Mouse (Mus musculus) adrenal gland, postnatal 25 days (tissue): ENCODE data around the gene Syce2. TPM values are rescaled to one million over a fixed set of nuclear protein-coding genes. Genes with fewer than 3 reads are reported as not detected.
"Not testable (repeated sequence)": the region's sequence is repeated elsewhere in the genome, so short reads cannot be mapped to it uniquely, and the experiment has no call there.

ENCODE experiments used
- DNase-seq: peaks from one replicate; pipeline ENCODE4 v3.0.0; 2021; ENCODE audit warnings: mixed read lengths
- long read RNA-seq: library from polyadenylated mRNA; stranded (forward); transcript quantifications from one replicate; pipeline ENCODE4 v2.0.0, GENCODE M21; 2021
- total RNA-seq: library from RNA; stranded (reverse); gene quantifications from 2 replicates; pipeline ENCODE4 v1.2.3, GENCODE M21; 2021

Gene Syce2
- total RNA-seq: 10.6 and 13.9 TPM in 2 replicates
- long read RNA-seq, partial matches to known transcripts: 0 of 7 reads
- long read RNA-seq, other reads (novel, unspliced or antisense): 1 of 7 reads

DNA sequence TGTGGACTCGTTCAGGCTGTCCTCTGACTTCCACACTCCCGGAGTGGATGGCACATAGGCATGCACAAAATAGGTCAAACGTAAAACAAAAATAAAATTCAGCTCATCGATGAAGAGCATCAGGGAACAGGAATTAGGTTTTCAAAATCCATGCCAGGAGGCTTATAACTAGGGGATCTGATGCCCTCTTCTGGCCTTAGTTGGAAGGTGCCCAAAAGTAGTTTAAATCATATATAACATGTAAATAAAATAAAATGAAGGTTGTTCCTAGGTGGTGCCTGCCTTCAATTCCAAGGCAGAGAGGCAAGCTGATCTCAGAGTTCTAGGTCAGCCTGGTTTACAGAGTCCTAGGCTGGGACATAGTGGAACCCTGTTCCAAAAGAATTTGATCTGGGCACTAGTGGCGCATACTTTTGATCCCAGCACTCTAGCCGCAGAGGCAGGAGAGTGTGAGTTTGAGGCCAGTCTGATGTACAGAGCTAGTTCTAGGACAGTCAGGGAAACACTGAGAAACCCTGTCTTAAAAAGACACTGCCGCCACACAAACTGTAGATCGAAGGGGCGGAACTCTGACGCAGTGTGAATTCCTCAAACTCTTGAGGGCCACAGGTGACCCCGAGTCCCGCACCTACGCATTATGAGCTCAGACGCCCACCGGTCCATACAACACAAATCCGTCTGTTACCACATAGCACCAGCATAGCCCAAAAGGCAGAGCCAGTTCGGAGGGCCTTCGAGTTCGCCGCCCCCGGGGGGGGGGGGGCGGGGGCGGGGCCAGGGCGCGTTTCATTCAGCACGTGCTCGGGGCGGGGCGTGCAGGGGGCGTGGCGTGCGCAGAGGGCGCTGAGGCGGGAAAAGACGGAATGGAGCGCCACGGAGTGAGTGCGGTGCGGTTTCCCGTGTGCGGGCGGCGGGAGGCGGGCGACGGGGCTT, at the start of gene Syce2:
Syce2 (plus strand) TSS at position 736 of the 933 bp plus-strand sequence.
- DNase-seq: peak; percentile 88

DNA sequence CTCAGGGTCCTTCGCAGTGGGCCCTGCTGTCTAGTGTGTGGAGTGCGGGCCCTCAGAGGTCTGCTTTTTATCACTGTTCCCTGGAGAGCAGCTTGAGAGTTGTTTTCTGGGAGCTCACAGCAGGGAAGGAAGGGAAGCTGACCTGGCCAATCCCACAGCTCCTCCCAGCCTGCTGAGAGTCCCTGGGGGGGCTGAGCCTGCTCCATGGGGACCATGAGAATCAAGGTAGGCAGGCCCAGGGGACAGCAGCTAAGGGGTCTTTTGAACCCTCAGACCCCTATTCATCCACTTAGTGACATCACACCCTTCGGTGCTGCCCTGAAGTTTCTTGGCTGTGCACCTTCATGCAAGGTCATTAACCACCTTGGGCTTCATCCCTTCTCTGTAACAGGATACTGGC, 49.2 kb upstream of the Syce2 start, which contains the start of gene Dand5:
Dand5 (minus strand) TSS at position 101 of the 400 bp plus-strand sequence.
- DNase-seq: no peak

DNA sequence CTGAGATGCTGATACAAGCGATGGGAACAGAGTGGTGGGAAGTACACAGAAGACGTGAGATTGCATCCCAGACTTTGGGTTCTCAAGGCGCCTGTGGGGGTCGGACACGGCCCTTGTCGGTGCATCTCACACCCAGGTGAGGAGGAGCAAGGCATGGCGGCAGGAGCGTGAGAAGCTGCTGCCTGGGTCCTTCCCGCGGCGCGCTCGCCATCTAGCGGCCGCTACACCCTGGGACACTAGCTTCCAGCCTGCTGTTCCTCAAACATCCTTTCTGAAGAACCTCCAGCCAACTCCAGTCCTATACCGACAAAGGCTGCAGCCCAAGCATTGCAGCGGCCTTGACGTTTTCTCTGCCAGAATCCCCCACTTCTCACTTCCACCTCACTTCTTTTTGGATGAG, 48.3 kb upstream of the Syce2 start:
- peak; percentile 59 for DNase-seq

DNA sequence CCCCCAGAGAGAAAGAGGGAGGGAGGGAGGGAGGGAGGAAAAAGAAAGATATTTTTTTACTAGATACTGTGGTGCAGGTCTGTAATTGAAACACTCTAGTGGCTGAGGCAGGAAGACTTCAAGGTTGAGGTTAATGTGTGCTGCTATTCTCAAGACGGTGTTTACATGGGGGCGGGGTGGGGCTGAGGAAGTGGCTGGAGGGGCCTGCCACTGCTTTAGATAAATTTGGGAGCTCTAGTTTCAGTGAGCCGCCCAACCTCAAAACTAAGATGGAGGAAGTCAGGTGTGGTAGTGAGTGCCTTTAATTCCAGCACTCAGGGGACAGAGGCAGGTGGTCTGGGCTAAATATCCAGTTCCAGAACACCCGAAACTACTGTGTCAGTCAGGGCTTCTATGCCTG, 46.3 kb upstream of the Syce2 start:
- DNase-seq: no peak

DNA sequence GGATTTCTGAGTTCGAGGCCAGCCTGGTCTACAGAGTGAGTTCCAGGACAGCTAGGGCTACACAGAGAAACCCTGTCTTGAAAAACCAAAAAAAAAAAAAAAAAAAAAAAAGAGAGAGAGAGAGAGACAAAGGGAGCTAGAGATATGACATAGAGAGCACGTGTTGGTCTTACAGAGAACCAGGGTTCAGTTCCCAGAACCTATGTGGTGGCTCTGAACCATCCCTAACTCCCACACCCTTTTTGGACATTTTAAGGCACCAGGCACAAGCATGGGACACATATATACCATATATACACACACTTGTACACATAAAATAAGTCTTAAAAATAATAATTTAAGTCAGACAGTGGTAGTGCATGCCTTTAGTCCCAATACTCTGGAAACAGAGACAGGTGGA, 45.4 kb upstream of the Syce2 start:
- DNase-seq: not testable (repeated sequence)

DNA sequence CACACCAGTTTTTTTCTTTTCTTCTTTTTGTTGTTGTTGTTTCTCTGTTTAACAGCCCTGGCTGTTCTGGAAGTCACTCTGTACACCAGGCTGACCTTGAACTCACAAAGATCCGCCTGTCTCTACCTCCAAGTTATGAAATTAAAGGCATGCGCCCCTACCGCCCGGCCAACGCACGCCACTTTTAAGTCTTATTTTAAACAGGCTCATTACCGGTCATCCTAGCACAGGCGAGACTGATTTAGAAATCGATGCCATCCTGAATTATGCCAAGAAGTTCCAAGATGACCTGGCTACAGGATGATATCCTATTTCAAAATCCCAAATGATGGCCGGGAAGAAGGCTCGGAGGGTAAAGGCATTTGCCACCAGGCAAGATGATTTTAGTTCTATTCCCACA, 40.4 kb upstream of the Syce2 start, which contains the start of gene Gadd45gip1:
Gadd45gip1 (plus strand) TSS at position 33 of the 400 bp plus-strand sequence.
- peak; percentile 35 for DNase-seq

DNA sequence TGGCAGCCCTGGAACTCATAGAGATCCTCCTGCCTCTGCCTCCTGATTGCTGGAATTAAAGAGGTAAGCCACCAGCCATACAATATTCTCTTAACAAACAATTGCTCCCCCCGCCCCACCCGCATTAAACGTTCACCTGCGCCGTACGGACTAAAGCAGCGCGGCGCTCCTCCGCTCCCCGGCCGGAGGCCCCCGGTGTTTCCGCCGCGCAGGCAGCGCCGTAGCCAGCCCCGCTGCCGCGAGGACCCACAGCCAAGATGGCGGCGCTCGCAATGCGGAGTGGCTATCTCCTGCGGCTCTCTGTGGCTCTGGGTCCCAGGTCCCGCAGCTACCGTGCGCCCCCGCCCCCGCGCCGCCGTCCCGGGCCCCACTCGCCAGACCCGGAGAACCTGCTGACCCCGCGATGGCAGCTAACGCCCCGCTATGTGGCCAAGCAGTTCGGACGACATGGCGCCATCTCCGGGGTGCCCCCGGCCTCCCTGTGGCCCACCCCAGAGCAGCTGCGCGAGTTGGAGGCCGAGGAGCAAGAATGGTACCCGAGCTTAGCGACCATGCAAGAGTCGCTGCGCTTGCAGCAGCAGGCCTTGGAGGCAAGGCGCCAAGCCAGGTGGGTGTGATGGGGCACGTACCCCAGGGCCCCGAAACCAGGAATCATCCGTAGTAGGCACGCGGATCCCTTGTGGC, 39.7 kb upstream of the Syce2 start:
- peak; percentile 89 for DNase-seq

DNA sequence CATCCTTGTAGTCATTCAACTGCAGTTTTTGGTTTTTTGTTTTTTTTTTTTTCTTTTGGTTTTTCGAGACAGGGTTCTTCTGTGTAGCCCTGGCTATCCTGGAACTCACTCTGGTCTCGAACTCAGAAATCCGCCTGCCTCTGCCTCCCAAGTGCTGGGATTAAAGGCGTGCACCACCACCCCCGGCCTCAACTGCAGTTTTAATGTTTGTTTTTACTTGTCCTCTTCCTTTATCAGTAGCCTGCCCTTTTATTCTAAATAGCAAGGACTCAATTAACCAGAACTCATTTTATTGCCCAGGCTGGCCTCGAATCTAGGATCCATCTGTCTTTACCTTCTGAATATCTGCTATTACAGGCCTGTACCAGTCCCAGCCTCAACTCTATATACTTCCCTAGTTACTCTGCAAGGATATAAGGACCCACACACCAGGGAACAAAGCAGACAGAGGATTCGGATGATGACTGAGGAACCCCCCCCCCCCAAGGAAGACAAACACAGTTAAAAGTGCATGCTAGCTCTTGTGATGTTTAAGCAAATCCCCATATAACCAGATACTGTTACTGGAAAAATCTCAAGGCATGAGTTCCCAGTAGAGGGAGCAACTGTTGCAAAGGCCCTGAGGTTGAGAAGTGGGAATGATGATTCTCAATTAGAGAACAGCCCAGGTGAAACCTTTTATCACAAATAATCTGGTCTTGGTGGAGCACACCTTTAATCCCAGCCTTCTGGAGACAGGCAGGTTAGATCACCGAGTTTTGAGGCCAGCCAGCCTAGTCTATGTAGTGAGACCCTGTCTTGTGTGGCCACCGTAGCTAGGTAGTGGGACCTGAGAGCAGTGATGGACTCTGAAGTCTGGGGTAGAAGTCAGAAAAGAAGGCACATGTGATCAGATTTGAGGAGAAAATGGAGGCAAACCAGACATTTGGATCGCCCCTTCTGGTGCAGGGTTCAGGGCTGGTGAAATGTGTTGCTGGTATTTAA, 38.9 kb upstream of the Syce2 start:
- no peak for DNase-seq

DNA sequence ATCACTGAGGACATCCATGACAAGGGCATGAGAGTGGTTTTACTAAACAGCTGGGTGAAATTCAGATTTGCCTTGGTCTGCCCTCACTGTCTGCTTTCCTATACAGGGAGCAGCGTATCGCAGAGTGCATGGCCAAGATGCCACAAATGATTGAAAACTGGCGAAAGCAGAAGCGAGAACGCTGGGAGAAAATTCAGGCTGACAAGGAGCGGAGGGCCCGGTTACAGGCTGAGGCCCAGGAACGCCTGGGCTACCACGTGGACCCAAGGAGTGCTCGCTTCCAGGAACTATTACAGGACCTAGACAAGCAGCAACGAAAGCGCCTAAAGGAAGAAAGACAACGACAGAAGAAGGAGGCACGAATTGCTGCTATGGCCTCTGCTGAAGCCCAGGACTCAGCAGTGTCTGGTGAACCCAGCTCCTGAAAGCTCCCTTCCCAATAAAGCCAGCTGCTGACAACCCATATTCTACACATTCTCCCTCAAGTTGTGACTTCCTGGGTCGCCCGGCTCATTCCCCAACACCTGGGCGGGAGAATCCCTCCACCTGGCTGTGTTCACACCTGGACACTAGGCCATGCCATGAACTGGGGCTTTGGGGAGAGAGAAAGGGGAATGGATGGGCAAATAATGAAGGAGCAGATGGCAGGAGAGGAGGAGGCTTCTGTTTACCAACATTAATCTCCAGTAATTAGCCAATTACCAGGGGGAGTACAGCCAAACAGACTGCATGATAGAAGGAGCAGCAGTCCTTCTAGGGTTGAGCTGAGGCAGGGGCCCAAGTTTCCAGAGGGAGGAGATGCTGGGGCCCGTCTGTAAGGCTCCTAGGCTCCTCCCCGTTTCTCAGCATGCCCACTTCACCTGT, 37.7 kb upstream of the Syce2 start:
- DNase-seq: no peak

DNA sequence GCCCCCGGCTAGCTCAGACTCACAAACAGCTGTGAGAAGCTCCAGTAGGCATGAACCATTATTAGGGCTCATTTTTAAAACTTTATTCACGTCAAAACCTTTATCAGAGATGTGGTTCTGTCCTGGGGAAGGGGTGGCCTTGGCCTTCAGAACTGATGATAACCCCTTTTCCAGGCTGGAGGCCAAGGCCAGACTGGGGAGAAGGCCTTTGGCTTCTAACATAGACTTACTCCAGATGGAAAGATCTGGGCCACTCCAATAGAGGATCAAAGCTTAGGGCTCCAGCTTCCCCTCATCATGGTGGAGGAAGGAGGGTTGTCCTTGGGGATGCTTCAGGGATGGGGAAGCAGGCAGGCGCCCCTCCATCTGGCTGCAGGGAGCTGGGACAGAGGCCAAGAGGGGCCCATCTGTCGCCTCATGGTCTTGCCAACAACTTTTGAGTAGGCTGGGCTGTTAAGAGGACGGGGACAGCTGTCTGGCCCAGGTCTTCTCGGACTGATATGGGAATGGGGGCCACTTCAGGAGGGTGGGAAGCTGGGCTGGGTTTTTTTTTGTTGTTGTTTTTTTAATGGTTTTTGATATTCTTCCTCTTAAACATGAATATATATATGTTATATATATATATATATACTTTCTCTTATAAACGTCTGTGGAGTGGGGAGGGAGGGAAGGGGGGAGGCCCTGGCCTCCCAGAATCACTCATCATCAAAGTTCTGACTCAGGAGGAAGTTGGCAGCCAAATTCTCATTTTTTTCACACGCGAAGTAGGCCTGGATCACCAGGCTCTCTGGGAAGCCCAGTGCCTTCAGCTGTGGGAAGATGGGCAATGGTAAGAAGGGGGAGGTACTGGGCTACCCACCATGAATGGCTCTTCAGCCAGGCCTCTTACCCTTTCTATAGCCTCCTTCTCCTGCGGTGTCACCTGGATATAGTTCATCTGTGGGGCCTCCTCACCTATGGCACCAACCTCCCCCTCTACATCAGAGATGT, 36.8 kb upstream of the Syce2 start:
- DNase-seq: peak; percentile 47

DNA sequence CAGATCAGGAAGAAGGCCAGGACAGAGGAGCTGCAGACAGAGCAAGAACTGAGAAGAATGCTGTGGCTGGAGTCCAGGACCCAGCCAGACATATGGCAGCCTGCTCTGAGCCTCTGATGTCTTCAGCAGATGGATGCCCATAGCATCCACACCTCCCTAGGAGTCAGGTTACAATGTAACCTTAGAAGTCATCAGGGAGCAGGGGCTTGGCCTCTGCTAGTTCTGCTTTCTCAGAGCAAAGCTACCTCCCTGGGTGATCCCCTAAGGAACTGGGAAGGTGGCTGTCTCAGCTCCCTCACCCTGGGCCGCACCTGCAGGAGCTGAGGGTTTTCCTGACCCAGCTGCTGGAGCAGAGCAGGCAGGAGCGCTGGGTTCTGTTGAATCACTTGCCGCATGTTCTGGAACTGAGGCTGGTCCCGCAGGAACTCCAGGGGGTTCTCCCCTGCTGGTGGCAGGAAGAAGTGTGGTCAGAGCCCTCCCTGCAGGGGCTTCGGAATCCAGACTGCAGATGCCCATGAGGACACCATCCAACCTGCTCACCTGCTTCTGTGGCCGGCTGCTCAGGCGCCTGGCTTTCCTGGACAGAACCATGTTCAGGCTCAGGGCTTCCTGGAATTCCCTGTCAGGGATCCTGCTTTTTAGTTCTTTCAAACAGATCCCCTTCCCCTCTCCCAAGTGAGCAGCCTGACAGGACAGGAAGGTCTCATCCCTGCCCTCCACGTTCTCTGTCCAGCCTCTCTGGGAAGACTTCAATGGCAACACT, 34.6 kb upstream of the Syce2 start:
- DNase-seq: no peak

DNA sequence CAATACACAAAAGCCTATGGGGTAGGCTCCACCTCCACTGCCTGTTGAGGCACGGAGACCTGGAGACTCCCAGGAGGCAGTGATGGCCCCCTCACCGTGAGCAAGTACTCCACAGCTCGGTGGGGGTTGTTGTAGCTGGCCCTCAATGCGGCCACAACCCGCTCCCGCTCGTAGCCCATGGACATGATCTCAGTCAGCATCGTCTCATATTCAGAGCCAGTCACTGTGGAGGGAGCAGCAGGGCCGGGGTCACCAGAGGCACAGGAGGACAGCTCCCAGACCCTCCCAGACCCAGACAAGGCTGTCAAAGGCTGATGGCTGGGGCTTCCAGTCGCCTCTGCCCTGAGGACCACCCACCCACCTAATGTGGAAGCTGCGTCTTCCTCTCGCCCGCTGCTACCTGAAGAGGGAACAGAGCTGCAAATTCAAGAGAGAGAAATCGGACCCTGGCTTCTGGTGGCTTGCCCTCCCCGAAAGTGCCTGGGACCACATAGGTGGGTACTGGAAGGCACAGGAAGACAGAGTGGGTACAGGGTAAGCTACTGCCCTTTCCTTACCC, 33.9 kb upstream of the Syce2 start:
- no peak for DNase-seq

DNA sequence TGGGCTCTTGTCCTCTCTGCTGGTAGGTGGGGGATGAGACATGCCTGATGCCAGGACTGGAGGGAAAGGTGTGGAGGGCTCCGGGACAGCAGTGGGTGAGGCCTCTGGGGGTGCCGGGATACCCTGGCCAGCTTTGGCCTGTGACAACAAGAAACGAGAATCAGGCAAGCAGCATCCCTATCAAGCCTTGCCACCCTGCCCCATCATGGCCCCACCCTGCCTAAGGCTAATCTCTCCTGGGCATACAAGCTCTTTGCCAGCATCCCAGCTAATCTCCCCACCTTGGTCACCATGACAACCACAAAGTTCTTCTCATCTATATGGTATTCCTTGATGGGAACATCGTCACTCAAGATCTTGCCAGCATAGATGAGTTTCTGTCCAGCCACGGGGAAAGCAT, 33.4 kb upstream of the Syce2 start:
- no peak for DNase-seq

DNA sequence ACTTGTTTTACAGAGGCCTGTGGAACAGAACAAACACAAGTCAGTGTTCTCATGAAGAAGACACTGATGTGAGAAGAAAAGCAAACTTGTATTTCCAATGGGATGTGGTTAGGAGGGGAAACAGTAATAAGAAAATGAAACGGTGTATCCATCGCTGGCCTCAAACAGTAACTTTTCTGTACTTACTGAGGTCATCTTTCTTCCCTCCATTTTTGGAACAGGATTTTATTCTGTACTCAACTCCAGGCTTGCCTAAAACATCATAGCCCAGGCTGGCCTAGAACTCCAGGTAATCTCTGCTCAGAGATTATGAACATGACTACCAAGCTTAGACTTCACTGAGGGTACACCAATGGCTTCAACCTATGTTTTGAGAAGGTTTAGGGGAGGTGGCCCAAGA, 32.5 kb upstream of the Syce2 start:
- no peak for DNase-seq

DNA sequence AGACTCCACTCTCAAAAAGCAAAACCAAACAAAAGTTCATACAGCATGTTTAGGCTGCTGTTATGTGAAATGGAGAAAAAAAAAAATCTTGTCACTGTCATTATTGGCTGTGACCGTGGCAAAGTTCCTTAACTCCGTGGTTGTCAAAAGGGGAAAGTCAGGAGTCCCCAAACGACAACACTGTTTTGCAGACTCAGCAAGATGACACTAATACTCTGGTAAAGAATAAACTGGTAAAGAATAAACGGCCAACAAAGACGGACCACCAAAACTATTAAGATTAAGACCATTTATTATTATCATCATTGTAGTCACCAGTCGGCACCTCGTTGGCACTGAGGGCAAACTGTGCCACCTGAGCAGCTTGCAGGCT, 32.0 kb upstream of the Syce2 start:
- DNase-seq: no peak

DNA sequence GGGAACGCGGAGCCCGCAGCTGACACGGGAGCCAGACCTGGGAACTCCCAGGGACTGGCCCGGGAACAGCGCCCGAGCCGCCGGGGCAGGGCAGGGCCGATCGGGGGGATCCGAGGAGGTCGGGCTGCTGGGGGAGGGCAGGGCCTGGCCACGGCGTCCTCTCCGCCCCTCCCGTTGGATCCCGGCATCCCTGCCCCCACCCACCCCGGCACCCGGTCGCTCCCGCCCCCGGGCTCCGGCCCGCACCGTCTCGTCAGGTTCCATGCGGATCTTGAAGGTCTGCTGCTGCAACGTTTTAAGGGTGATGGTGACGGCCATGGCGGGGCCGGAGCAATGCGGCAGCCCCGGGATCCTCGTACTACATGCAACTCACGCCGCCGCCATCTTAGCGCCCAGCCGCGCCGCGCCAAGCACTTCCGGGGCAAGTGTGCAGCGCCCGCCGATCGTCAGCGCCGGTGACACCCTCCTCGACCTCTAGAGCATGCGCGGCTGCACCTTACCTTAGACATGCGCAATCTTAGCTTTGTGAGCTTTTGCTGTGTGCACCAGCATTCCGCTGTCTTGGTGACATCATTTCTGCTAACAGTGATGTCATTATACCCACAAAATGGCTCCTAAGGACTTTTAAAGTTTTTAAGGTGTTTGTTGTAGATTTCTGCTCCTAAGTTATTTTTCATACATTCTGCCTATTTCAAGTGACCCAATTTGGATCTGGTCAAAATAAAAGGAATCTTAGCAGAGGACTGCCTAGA, 31.5 kb upstream of the Syce2 start, which contains the start of gene Rad23a:
Rad23a (minus strand) TSS at position 418 of the 752 bp plus-strand sequence.
- DNase-seq: peak; percentile 90

DNA sequence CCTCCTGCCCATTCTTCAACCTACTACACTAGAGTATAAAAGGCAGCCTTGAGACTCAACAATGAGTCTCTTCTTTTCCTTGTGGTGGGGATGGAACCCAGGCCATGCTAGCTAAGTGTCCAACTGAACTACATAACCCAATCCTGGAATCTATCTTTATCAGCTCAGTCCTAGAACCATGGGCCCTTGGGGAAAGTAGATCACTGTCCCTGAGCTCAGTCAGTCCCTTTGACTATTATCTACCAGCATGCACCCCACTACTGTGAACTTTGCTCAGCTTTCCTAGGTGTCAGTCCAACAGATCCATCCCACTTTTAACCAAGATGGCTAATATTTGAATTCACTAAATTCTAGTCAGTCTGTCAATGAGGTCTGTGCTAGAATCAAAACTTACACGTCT, 30.4 kb upstream of the Syce2 start:
- DNase-seq: no peak
